Mouse (Mus musculus) lung, postnatal 0 days (tissue): ENCODE measurements around the gene Gm3250.

Experiments used
- CTCF ChIP-seq: IDR thresholded peaks from 2 replicates; pipeline ENCODE4 v1.5.1; 2016; ENCODE audit warnings: antibody characterized with exemption, mild to moderate bottlenecking
- EP300 ChIP-seq: IDR thresholded peaks from 2 replicates; pipeline ENCODE4 v1.6.1; 2016; ENCODE audit warnings: antibody characterized with exemption, mild to moderate bottlenecking, control low read depth

GRCm38 (mm10) chr10:77811743-77812142, 29.4 kb upstream of the Gm3250 start, which contains the start of gene Gm9507:
- TF ChIP-seq CTCF = no peak
- no peak for TF ChIP-seq EP300
